Mouse (Mus musculus): ENCODE results near the gene Trmt11. TPM values are rescaled to one million over a fixed set of nuclear protein-coding genes. Genes with fewer than 3 reads are reported as not detected.
"Not testable (repeated sequence)": the region's sequence is repeated elsewhere in the genome, so short reads cannot be mapped to it uniquely, and the experiment has no call there.

The Trmt11 gene
- total RNA-seq, 1 experiment, result 21.9 TPM

DNA sequence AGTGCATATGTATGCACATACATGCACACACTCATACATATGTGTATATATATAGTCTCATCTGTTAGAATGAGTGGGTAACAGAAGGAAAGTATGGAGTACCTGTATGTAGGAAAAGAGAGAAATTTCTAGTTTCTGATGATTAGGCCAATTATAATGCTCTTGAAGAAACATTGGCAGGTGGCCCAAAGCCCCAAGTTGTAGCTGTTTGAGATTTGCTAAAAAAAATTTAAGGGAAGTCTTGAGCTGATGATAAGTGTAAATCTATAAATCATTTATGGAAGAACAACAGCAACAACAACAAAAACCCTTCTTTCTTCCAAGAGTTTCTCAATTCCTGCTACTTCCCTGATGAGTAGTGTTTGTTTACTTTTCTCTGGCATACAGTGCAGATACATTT is 29.4 kb upstream of the Trmt11 start:
- Histone ChIP-seq H3K9me3 (ENCODE audit: control insufficient read depth, insufficient read depth, low read depth, low read length) (no peaks in the 10 kb centered on the region), H3K36me3 (ENCODE audit: control insufficient read depth, insufficient read depth, low read length, poor library complexity, severe bottlenecking) (no peaks in the 10 kb centered on the region; the same call in 1 of the 2 replicates), H3K4me3 (ENCODE audit: insufficient read depth in 1 of 2, low read depth in 1 of 2, low read length in 2 of 2, poor library complexity in 1 of 2, severe bottlenecking in 1 of 2) (no peak overlapping the region), H3K27ac (ENCODE audit: insufficient read depth, low read depth, low read length, poor library complexity, severe bottlenecking) (no peak overlapping the region), H3K4me1 (ENCODE audit: control insufficient read depth in 2 of 2, insufficient read depth in 2 of 2, low read length in 2 of 2, poor library complexity in 1 of 2) (peaks cover 0 to 3% of the 10 kb centered on the region in 2 experiments; a peak in 2 of 4 replicates), H3K9ac (ENCODE audit: insufficient read depth, low read depth, low read length, poor library complexity, severe bottlenecking) (no peak overlapping the region)
- in situ Hi-C loops (cut with MboI; ENCODE audit: low sequenced_read_pairs in 2 of 2, unreplicated experiment in 2 of 2), result loop anchor here in 1 of 2 experiments (10.0 kb wide), 1 partner anchor 175 kb away; the partner anchor contains the start of gene Ncoa7
- TF ChIP-seq MAFK (IDR thresholded peaks at IDR 0.05; ENCODE audit: insufficient read depth, low read depth, low read length) (no peak), ZNF384 (IDR thresholded peaks at IDR 0.05; ENCODE audit: low read depth, low read length) (no peak), ZC3H11A (IDR thresholded peaks at IDR 0.05; ENCODE audit: borderline replicate concordance, low read depth, low read length) (no peak), HCFC1 (IDR thresholded peaks at IDR 0.05; ENCODE audit: borderline replicate concordance, insufficient read depth, low read length) (no peak), CHD2 (IDR thresholded peaks at IDR 0.05; ENCODE audit: low read depth, low read length) (no peak)
- no peak for DNase-seq (ENCODE audit: low read depth, low spot score)

GRCm38 (mm10) chr10:30629513-30629912 is 29.0 kb upstream of the Trmt11 start, which contains the start of gene Hint3:
Hint3 (minus strand) TSS chr10:30629632.
- Histone ChIP-seq H3K36me3 (ENCODE audit: control insufficient read depth, insufficient read depth, low read length, poor library complexity, severe bottlenecking) (no peaks in the 10 kb centered on the region; the same call in 1 of the 2 replicates), H3K4me3 (ENCODE audit: insufficient read depth in 1 of 2, low read depth in 1 of 2, low read length in 2 of 2, poor library complexity in 1 of 2, severe bottlenecking in 1 of 2) (no peak within 1 kb of the TSS), H3K9ac (ENCODE audit: insufficient read depth, low read depth, low read length, poor library complexity, severe bottlenecking) (no peak within 1 kb of the TSS), H3K27ac (ENCODE audit: insufficient read depth, low read depth, low read length, poor library complexity, severe bottlenecking) (peak within 1 kb of the TSS; percentile 0; the same call in 1 of the 2 replicates), H3K4me1 (ENCODE audit: control insufficient read depth in 2 of 2, insufficient read depth in 2 of 2, low read length in 2 of 2, poor library complexity in 1 of 2) (peaks cover 0 to 3% of the 10 kb centered on the region in 2 experiments; a peak in 3 of 4 replicates), H3K9me3 (ENCODE audit: control insufficient read depth, insufficient read depth, low read depth, low read length) (no peaks in the 10 kb centered on the region)
- in situ Hi-C loops (cut with MboI; ENCODE audit: low sequenced_read_pairs in 2 of 2, unreplicated experiment in 2 of 2), result loop anchor here in 1 of 2 experiments (10.0 kb wide), 1 partner anchor 175 kb away; the partner anchor contains the start of gene Ncoa7
- DNase-seq (ENCODE audit: low read depth, low spot score), result no peak
- TF ChIP-seq ZNF384 (IDR thresholded peaks at IDR 0.05; ENCODE audit: low read depth, low read length), result no peak
- TF ChIP-seq CHD2 (IDR thresholded peaks at IDR 0.05; ENCODE audit: low read depth, low read length), result no peak

GRCm38 (mm10) chr10:30628444-30628843 is 27.9 kb upstream of the Trmt11 start:
- not testable (repeated sequence) for H3K4me1 ChIP-seq (ENCODE audit: control insufficient read depth in 2 of 2, insufficient read depth in 2 of 2, low read length in 2 of 2, poor library complexity in 1 of 2); H3K36me3 ChIP-seq (ENCODE audit: control insufficient read depth, insufficient read depth, low read length, poor library complexity, severe bottlenecking); DNase-seq (ENCODE audit: low read depth, low spot score); H3K9ac ChIP-seq (ENCODE audit: insufficient read depth, low read depth, low read length, poor library complexity, severe bottlenecking); H3K4me3 ChIP-seq (ENCODE audit: insufficient read depth in 1 of 2, low read depth in 1 of 2, low read length in 2 of 2, poor library complexity in 1 of 2, severe bottlenecking in 1 of 2); H3K9me3 ChIP-seq (ENCODE audit: control insufficient read depth, insufficient read depth, low read depth, low read length)
- peak overlapping the region; percentile 90 for H3K27ac ChIP-seq (ENCODE audit: insufficient read depth, low read depth, low read length, poor library complexity, severe bottlenecking)
- in situ Hi-C loops (cut with MboI; ENCODE audit: low sequenced_read_pairs in 2 of 2, unreplicated experiment in 2 of 2), result loop anchor here in 1 of 2 experiments (10.0 kb wide), 1 partner anchor 176 kb away; the partner anchor contains the start of gene Ncoa7

DNA sequence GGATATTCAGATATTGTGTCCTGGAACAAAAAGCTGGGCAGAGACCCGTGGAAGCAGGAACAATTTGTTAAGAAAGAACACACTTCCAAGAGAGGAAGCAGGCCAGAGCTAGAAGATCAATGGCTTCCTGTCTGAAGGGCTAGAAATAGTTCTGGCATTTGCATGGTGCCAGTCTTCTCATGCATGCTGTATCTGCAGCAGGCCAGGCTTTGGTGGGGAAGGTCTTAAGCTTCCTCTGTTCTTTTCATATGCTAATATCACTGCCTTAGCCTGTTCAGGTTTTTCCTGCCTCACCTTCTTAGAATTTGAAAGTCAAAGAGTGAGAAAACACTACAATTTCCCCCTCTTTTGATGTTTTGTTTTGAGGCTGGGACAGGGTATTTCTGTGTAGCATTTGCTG is 27.0 kb upstream of the Trmt11 start:
- Histone ChIP-seq H3K9ac (ENCODE audit: insufficient read depth, low read depth, low read length, poor library complexity, severe bottlenecking) (no peak overlapping the region), H3K4me1 (ENCODE audit: control insufficient read depth in 2 of 2, insufficient read depth in 2 of 2, low read length in 2 of 2, poor library complexity in 1 of 2) (peaks cover 2 to 7% of the 10 kb centered on the region in 2 experiments; a peak in 3 of 4 replicates), H3K4me3 (ENCODE audit: insufficient read depth in 1 of 2, low read depth in 1 of 2, low read length in 2 of 2, poor library complexity in 1 of 2, severe bottlenecking in 1 of 2) (no peak overlapping the region), H3K9me3 (ENCODE audit: control insufficient read depth, insufficient read depth, low read depth, low read length) (no peaks in the 10 kb centered on the region), H3K27ac (ENCODE audit: insufficient read depth, low read depth, low read length, poor library complexity, severe bottlenecking) (peak overlapping the region; percentile 90), H3K36me3 (ENCODE audit: control insufficient read depth, insufficient read depth, low read length, poor library complexity, severe bottlenecking) (no peaks in the 10 kb centered on the region; the same call in 1 of the 2 replicates)
- TF ChIP-seq ZC3H11A (IDR thresholded peaks at IDR 0.05; ENCODE audit: borderline replicate concordance, low read depth, low read length) (no peak), MAFK (IDR thresholded peaks at IDR 0.05; ENCODE audit: insufficient read depth, low read depth, low read length) (no peak), CHD2 (IDR thresholded peaks at IDR 0.05; ENCODE audit: low read depth, low read length) (no peak)
- DNase-seq (ENCODE audit: low read depth, low spot score), result peak; percentile 44
- in situ Hi-C loops (cut with MboI; ENCODE audit: low sequenced_read_pairs in 2 of 2, unreplicated experiment in 2 of 2), result loop anchor here in 1 of 2 experiments (10.0 kb wide), 1 partner anchor 177 kb away; the partner anchor contains the start of gene Ncoa7

Measured in ES-E14 (cell line).